Mouse (Mus musculus) brain, embryonic 14.5 days (tissue): ENCODE measurements around the gene Ccdc105.

Source experiments
- CTCF ChIP-seq: fragments of 200-500 bp; IDR thresholded peaks from 2 replicates; pipeline ENCODE4 v1.5.1; 2012; ENCODE audit warnings: inconsistent platforms, mild to moderate bottlenecking, moderate library complexity, borderline replicate concordance; ENCODE audit not compliant: insufficient read depth, insufficient read length; ENCODE audit errors: extremely low read depth
- POLR2A ChIP-seq: fragments of 200-500 bp; IDR thresholded peaks from 2 replicates; pipeline ENCODE4 v1.6.1; 2012; ENCODE audit warnings: mild to moderate bottlenecking, inconsistent platforms, borderline replicate concordance; ENCODE audit not compliant: poor library complexity, insufficient read depth, insufficient read length, severe bottlenecking; ENCODE audit errors: extremely low read depth

DNA sequence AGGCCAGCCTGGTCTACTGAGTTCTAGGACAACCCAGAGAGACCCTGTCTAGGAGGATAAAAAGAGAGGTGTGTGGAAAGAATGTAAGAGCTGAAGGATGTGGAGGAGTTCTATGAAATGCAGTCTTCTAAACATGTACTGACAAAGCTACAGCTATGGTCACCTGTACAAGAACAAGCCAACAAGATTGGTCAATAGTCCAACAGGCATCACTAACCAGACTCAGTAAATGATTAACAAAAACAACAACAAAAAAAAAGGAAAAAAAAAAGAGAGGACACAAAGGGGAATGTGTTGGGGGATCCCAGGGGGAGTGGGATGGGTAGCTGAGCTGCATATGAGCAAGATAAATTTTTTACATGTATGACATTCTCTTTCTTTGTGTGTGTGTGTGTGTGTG lies 42.2 kb downstream of the Ccdc105 start:
- TF ChIP-seq CTCF (no peak), POLR2A (no peak)
